Mouse (Mus musculus) heart, adult 2 months (tissue): ENCODE results near the gene Tmtc1.

Experiments
- CTCF ChIP-seq: fragments of 200-600 bp; IDR thresholded peaks from 2 replicates; pipeline ENCODE4 v1.8.1; 2022; ENCODE audit warnings: antibody characterized with exemption, mild to moderate bottlenecking, moderate library complexity
- EP300 ChIP-seq: fragments of 200-500 bp; IDR thresholded peaks from 2 replicates; pipeline ENCODE4 v1.6.1; 2011; ENCODE audit warnings: low read depth, low read length, control low read depth; ENCODE audit not compliant: insufficient read depth

- TF ChIP-seq CTCF (no peak), EP300 (no peak)
These were observed 128.6 kb downstream of the Tmtc1 start for GRCm38 (mm10) chr6:148315571-148316080.
